Mouse (Mus musculus): ENCODE results near the gene Mydgf. TPM values are rescaled to one million over a fixed set of nuclear protein-coding genes. Genes with fewer than 3 reads are reported as not detected.

The Mydgf gene
- polyA plus RNA-seq, 1 experiment from 2014 or later: 105 TPM

GRCm38 (mm10) chr17:56139355-56139754 lies 44.4 kb downstream of the Mydgf start:
- 0 out of 2 replicates have a peak, but pooled peaks have one; percentile 1 for ATAC-seq
- 13% methylated on average over 17 of the region's 21 CpGs for WGBS
- H3K36me3 ChIP-seq: no peaks in the 10 kb centered on the region
- peaks cover 54% of the 10 kb centered on the region for H3K27me3 ChIP-seq (replicated peaks)
- H3K4me3 ChIP-seq (replicated peaks): peak overlapping the region; percentile 68
- H3K27ac ChIP-seq: no peak overlapping the region
- no peaks in the 10 kb centered on the region for H3K9me3 ChIP-seq
- H3K4me1 ChIP-seq (replicated peaks): peaks cover 38% of the 10 kb centered on the region
- peak overlapping the region; percentile 52; the same call in 1 of the 2 replicates for H3K9ac ChIP-seq
- peak overlapping the region; percentile 100 for H3K4me2 ChIP-seq (replicated peaks)

GRCm38 (mm10) chr17:56137839-56138613 lies 45.7 kb downstream of the Mydgf start:
- 21% methylated on average over 25 of the region's 25 CpGs for WGBS
- H3K27me3 ChIP-seq (replicated peaks): peaks cover 48% of the 10 kb centered on the region
- no peaks in the 10 kb centered on the region for H3K36me3 ChIP-seq
- no peak for ATAC-seq
- peak overlapping the region; percentile 46; the same call in 1 of the 2 replicates for H3K4me2 ChIP-seq (replicated peaks)
- no peak overlapping the region for H3K27ac ChIP-seq
- peak overlapping the region; percentile 5; the same call in 1 of the 2 replicates for H3K9ac ChIP-seq
- H3K9me3 ChIP-seq: no peaks in the 10 kb centered on the region
- peaks cover 47% of the 10 kb centered on the region for H3K4me1 ChIP-seq (replicated peaks)
- no peak overlapping the region for H3K4me3 ChIP-seq (replicated peaks)

GRCm38 (mm10) chr17:56136558-56136957 lies 47.2 kb downstream of the Mydgf start:
- Histone ChIP-seq H3K9me3 (no peaks in the 10 kb centered on the region), H3K4me3 (replicated peaks) (no peak overlapping the region), H3K27ac (no peak overlapping the region), H3K36me3 (no peaks in the 10 kb centered on the region), H3K4me1 (replicated peaks) (peaks cover 37% of the 10 kb centered on the region), H3K4me2 (replicated peaks) (no peak overlapping the region), H3K9ac (no peak overlapping the region), H3K27me3 (replicated peaks) (peaks cover 33% of the 10 kb centered on the region)
- ATAC-seq: no peak
- 82% methylated on average over 7 of the region's 7 CpGs for WGBS

DNA sequence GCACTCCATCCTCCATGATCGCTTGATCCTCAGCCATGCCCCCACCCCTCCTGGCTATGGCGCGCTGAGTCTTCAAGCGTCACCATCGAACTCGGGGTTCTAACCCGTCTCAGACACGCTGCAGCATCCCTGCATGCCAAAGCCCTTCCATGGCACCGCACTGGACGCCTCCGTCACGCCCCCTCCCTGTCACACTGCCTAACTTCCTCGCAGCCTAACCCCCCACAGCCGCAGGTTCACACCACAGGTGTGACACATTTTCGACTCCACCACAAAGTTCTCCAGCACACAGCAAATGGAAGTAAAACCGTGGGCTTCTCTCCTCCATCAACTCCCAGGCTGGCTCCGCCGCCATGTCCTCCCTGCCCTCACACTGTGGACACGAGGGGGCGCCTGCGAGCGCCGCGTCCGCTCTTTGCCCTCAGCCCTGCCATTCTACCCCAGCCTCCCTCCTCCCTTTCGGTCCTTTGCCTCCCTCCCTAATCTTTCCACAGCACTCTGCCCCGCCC lies 49.2 kb downstream of the Mydgf start:
- no peaks in the 10 kb centered on the region for H3K36me3 ChIP-seq
- H3K27ac ChIP-seq: peak overlapping the region; percentile 85
- H3K4me1 ChIP-seq (replicated peaks): peaks cover 26% of the 10 kb centered on the region
- ATAC-seq: peak; percentile 41
- peaks cover 16% of the 10 kb centered on the region for H3K27me3 ChIP-seq (replicated peaks)
- peak overlapping the region; percentile 87 for H3K4me2 ChIP-seq (replicated peaks)
- no peaks in the 10 kb centered on the region for H3K9me3 ChIP-seq
- whole genome bisulfite sequencing: 3% methylated on average over 27 of the region's 27 CpGs
- peak overlapping the region; percentile 30 for H3K9ac ChIP-seq
- H3K4me3 ChIP-seq (replicated peaks): peak overlapping the region; percentile 35

- no peaks in the 10 kb centered on the region for H3K9me3 ChIP-seq
- peak; percentile 91 for ATAC-seq
- peak overlapping the region; percentile 35 for H3K4me3 ChIP-seq (replicated peaks)
- H3K36me3 ChIP-seq: no peaks in the 10 kb centered on the region
- peaks cover 24% of the 10 kb centered on the region for H3K4me1 ChIP-seq (replicated peaks)
- H3K27me3 ChIP-seq (replicated peaks): peaks cover 8% of the 10 kb centered on the region
- WGBS: 15% methylated on average over 21 of the region's 21 CpGs
- peak overlapping the region; percentile 44 for H3K9ac ChIP-seq
- H3K4me2 ChIP-seq (replicated peaks): peak overlapping the region; percentile 87
- peak overlapping the region; percentile 85 for H3K27ac ChIP-seq
These were observed 50.0 kb downstream of the Mydgf start for GRCm38 (mm10) chr17:56133457-56134363.

DNA sequence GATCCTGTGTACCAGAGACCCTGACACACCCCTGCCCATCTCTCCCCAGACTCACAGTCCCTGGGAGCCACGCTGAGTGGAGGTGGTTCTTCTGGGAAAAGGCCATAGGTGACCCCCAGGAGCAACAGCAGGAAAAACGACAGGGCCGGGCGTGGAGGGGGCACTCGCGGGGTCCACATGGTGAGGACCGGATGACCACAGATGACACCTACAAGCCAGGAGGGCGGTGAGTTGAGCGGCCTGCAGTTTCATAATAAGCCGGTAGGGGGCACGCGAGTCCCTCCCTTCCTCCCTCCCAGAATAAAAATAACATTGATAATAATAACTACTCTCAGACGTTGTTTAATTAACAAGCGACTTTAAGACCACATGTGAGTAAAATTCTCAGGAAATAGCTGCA lies 51.1 kb downstream of the Mydgf start:
- no peak overlapping the region for H3K9ac ChIP-seq
- 3% methylated on average over 14 of the region's 14 CpGs for WGBS
- H3K36me3 ChIP-seq: no peaks in the 10 kb centered on the region
- peaks cover 16% of the 10 kb centered on the region for H3K4me1 ChIP-seq (replicated peaks)
- peak overlapping the region; percentile 39 for H3K4me2 ChIP-seq (replicated peaks)
- ATAC-seq: no peak
- H3K27me3 ChIP-seq (replicated peaks): no peaks in the 10 kb centered on the region
- no peak overlapping the region for H3K4me3 ChIP-seq (replicated peaks)
- H3K9me3 ChIP-seq: no peaks in the 10 kb centered on the region
- no peak overlapping the region for H3K27ac ChIP-seq

DNA sequence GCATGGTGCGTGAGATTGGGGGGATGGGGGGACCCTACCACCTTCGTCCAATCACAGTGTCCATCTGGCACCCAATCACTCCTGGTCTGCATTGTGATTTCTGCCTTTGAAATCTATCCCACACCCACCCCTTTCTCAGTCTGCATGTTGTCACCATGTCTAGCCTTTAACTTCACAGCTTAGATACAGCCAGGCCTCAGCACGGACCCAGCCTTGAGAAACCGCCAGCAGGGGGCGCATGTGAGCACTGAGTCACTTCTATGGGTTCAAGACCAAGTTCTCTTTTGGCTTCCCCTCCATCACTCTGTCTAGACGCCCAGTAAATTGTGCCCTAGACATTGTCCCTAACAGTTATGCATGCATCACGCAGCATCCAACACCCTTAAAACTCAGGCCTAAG lies 51.9 kb downstream of the Mydgf start:
- Histone ChIP-seq H3K36me3 (no peaks in the 10 kb centered on the region), H3K4me1 (replicated peaks) (peaks cover 16% of the 10 kb centered on the region), H3K27ac (no peak overlapping the region), H3K4me2 (replicated peaks) (no peak overlapping the region), H3K9me3 (no peaks in the 10 kb centered on the region), H3K27me3 (replicated peaks) (no peaks in the 10 kb centered on the region), H3K9ac (no peak overlapping the region), H3K4me3 (replicated peaks) (no peak overlapping the region)
- no peak for ATAC-seq
- WGBS: 45% methylated on average over 7 of the region's 7 CpGs

- Histone ChIP-seq H3K9ac (no peak overlapping the region), H3K4me3 (replicated peaks) (no peak overlapping the region), H3K27ac (no peak overlapping the region), H3K36me3 (no peaks in the 10 kb centered on the region), H3K4me1 (replicated peaks) (peaks cover 16% of the 10 kb centered on the region), H3K9me3 (no peaks in the 10 kb centered on the region), H3K27me3 (replicated peaks) (no peaks in the 10 kb centered on the region), H3K4me2 (replicated peaks) (no peak overlapping the region)
- WGBS: 91% methylated on average over 10 of the region's 10 CpGs
- no peak for ATAC-seq
These were observed 52.6 kb downstream of the Mydgf start for GRCm38 (mm10) chr17:56131136-56131535.

DNA sequence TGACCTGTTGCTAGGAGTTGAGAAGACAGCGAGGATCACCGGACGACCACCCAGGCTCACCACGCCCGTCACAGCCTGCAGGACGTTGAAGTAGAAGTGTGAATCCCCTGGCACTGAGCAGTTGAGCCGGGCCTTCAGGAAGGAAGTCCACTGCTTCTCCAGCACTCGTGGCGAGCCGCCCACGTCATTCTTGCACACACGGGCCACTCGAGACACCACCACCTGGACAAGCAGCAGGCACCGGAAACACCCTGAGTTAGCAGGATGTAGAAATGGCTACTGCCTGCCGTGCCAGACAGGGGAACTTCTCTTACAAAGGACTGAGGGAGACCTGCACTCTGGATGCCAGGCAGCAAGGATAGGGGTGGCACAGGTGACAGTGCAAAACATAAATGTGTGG lies 55.5 kb downstream of the Mydgf start:
- no peaks in the 10 kb centered on the region for H3K9me3 ChIP-seq
- no peak for ATAC-seq
- WGBS: 74% methylated on average over 15 of the region's 15 CpGs
- H3K27ac ChIP-seq: no peak overlapping the region
- no peaks in the 10 kb centered on the region for H3K36me3 ChIP-seq
- H3K27me3 ChIP-seq (replicated peaks): peaks cover 16% of the 10 kb centered on the region
- peaks cover 13% of the 10 kb centered on the region for H3K4me1 ChIP-seq (replicated peaks)
- no peak overlapping the region for H3K4me2 ChIP-seq (replicated peaks)
- no peak overlapping the region for H3K4me3 ChIP-seq (replicated peaks)
- no peak overlapping the region for H3K9ac ChIP-seq

DNA sequence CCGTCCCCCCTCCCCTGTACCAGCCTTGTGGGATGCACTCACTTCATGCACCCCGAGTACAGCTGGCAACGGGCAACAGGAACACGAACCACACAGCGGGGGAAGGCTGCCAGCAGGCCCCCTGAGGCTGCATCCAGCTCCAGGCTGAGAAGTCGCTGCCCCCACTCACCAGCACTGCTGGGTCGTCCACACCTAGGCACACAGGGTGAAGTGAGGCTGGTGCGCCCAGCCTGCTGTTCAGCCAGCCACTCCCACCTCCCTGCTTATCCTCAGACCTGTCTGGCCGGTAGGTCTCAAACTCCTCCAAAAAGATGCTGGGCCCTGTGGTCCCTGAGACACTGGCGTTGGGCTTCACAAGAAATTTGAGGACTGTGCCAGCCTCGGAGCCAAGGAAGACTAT lies 57.5 kb downstream of the Mydgf start:
- ATAC-seq: no peak
- 70% methylated on average over 11 of the region's 11 CpGs for WGBS
- H3K4me3 ChIP-seq (replicated peaks): no peak overlapping the region
- no peak overlapping the region for H3K27ac ChIP-seq
- no peaks in the 10 kb centered on the region for H3K9me3 ChIP-seq
- no peaks in the 10 kb centered on the region for H3K36me3 ChIP-seq
- peaks cover 13% of the 10 kb centered on the region for H3K4me1 ChIP-seq (replicated peaks)
- no peak overlapping the region for H3K9ac ChIP-seq
- H3K27me3 ChIP-seq (replicated peaks): peaks cover 35% of the 10 kb centered on the region
- H3K4me2 ChIP-seq (replicated peaks): no peak overlapping the region
